Mouse (Mus musculus) CH12.LX (cell line): ENCODE data around the gene Anp32e. TPM values are rescaled to one million over a fixed set of nuclear protein-coding genes. Genes with fewer than 3 reads are reported as not detected.
A peak's percentile ranks its signal among the peaks of the same experiment; 100 is the strongest.
"Not testable (repeated sequence)": the region's sequence is repeated elsewhere in the genome, so short reads cannot be mapped to it uniquely, and the experiment has no call there.

ENCODE experiments used
- DNase-seq: peaks from one replicate; pipeline ENCODE4 v3.0.0-alpha.2; 2013; ENCODE audit errors: extremely low read depth
- H3K27ac ChIP-seq: 2 replicates; pipeline ENCODE4 v1.5.1; 2012; ENCODE audit warnings: low read depth, mild to moderate bottlenecking, control low read depth, moderate library complexity; ENCODE audit not compliant: insufficient read depth
- H3K27me3 ChIP-seq: replicated peaks from 2 replicates; pipeline ENCODE3; 2012; ENCODE audit warnings: inconsistent platforms
- H3K36me3 ChIP-seq, 2 experiments: replicated peaks in 1 of 2; 2 replicates each; pipeline versions ENCODE3 to v1.6.1; 2012; ENCODE audit warnings: inconsistent platforms in 1 of 2, low read length in 1 of 2, mild to moderate bottlenecking in 1 of 2, mixed read lengths in 1 of 2, moderate library complexity in 1 of 2; ENCODE audit not compliant: control insufficient read depth in 1 of 2, insufficient read depth in 1 of 2
- H3K4me1 ChIP-seq, 2 experiments: 2 replicates each; pipeline ENCODE4 v1.6.1; 2012; ENCODE audit warnings: inconsistent platforms in 1 of 2, moderate library complexity in 1 of 2; ENCODE audit not compliant: insufficient read depth in 2 of 2, control insufficient read depth in 1 of 2
- H3K4me2 ChIP-seq: 2 replicates; pipeline ENCODE4 v1.6.1; 2012; ENCODE audit warnings: low read depth, mild to moderate bottlenecking, control low read depth; ENCODE audit not compliant: poor library complexity, insufficient read depth, severe bottlenecking
- H3K4me3 ChIP-seq, 3 experiments: fragments of 150-350 bp in 1 of 3; sonication (generic) in 1 of 3; replicated peaks in 1 of 3; 2 replicates each; pipeline versions ENCODE3 to v1.5.1; 2011 to 2012; ENCODE audit warnings: low read depth in 2 of 3, low read length in 2 of 3, mild to moderate bottlenecking in 2 of 3, moderate library complexity in 2 of 3, control low read depth in 1 of 3, improper control_type of control experiment in 1 of 3, inconsistent platforms in 1 of 3, mixed read lengths in 1 of 3; ENCODE audit not compliant: poor library complexity in 1 of 3
- H3K79me2 ChIP-seq: replicated peaks from 2 replicates; pipeline ENCODE4 v1.6.1; 2012; ENCODE audit warnings: mild to moderate bottlenecking, moderate library complexity; ENCODE audit not compliant: control insufficient read depth, poor library complexity, insufficient read depth, severe bottlenecking; ENCODE audit errors: extremely low read depth
- H3K9ac ChIP-seq: 2 replicates; pipeline ENCODE4 v1.6.1; 2012; ENCODE audit warnings: low read depth, mild to moderate bottlenecking, control low read depth, moderate library complexity; ENCODE audit not compliant: insufficient read depth
- H3K9me3 ChIP-seq: replicated peaks from 2 replicates; pipeline ENCODE3; 2012; ENCODE audit warnings: low read length, inconsistent platforms, mixed read lengths
- CHD2 ChIP-seq: IDR thresholded peaks from 2 replicates; pipeline ENCODE4 v1.6.1; 2011; ENCODE audit warnings: low read length, improper control_type of control experiment
- ELF1 ChIP-seq: IDR thresholded peaks from 2 replicates; pipeline ENCODE4 v1.6.1; 2014; ENCODE audit warnings: low read depth, mild to moderate bottlenecking, inconsistent platforms, low read length, improper control_type of control experiment
- GABPA ChIP-seq: IDR thresholded peaks from 2 replicates; pipeline ENCODE4 v1.6.1; 2012; ENCODE audit warnings: low read depth, low read length, improper control_type of control experiment, inconsistent platforms; ENCODE audit not compliant: insufficient replicate concordance
- HCFC1 ChIP-seq: IDR thresholded peaks from 2 replicates; pipeline ENCODE4 v1.6.1; 2012; ENCODE audit warnings: low read depth, mild to moderate bottlenecking, inconsistent platforms, low read length, improper control_type of control experiment
- IRF4 ChIP-seq: IDR thresholded peaks from 2 replicates; pipeline ENCODE4 v1.6.1; 2014; ENCODE audit warnings: low read depth, mild to moderate bottlenecking, inconsistent platforms, low read length, improper control_type of control experiment
- JUN ChIP-seq: IDR thresholded peaks from 2 replicates; pipeline ENCODE4 v1.6.1; 2011; ENCODE audit warnings: low read depth, mild to moderate bottlenecking, low read length, improper control_type of control experiment, moderate library complexity; ENCODE audit not compliant: insufficient read depth
- KAT2A ChIP-seq: IDR thresholded peaks from 2 replicates; pipeline ENCODE4 v1.6.1; 2012; ENCODE audit warnings: low read length, improper control_type of control experiment, inconsistent platforms; ENCODE audit not compliant: insufficient replicate concordance
- MAX ChIP-seq: IDR thresholded peaks from 2 replicates; pipeline ENCODE4 v1.6.1; 2011; ENCODE audit warnings: low read length, improper control_type of control experiment
- MAZ ChIP-seq: IDR thresholded peaks from 2 replicates; pipeline ENCODE4 v1.6.1; 2012; ENCODE audit warnings: low read depth, mild to moderate bottlenecking, inconsistent platforms, low read length, improper control_type of control experiment, moderate library complexity
- MEF2A ChIP-seq: IDR thresholded peaks from 2 replicates; pipeline ENCODE4 v1.6.1; 2014; ENCODE audit warnings: low read depth, mild to moderate bottlenecking, inconsistent platforms, low read length, improper control_type of control experiment, borderline replicate concordance
- MYC ChIP-seq: IDR thresholded peaks from 2 replicates; pipeline ENCODE4 v1.6.1; 2011; ENCODE audit warnings: low read depth, mild to moderate bottlenecking, improper control_type of control experiment, low read length
- NELFE ChIP-seq: IDR thresholded peaks from 2 replicates; pipeline ENCODE4 v1.6.1; 2011; ENCODE audit warnings: low read depth, low read length, improper control_type of control experiment
- NRF1 ChIP-seq: IDR thresholded peaks from 2 replicates; pipeline ENCODE4 v1.6.1; 2014; ENCODE audit warnings: low read depth, mild to moderate bottlenecking, inconsistent platforms, low read length, improper control_type of control experiment, moderate library complexity
- POLR2A ChIP-seq: IDR thresholded peaks from 2 replicates; pipeline ENCODE4 v1.6.1; 2011; ENCODE audit warnings: low read depth, mild to moderate bottlenecking, improper control_type of control experiment, low read length
- POLR2AphosphoS2 ChIP-seq: IDR thresholded peaks from 2 replicates; pipeline ENCODE4 v1.6.1; 2011; ENCODE audit warnings: low read depth, low read length, improper control_type of control experiment
- RCOR1 ChIP-seq: conservative IDR thresholded peaks from 2 replicates; pipeline ENCODE4 v1.6.1; 2012; ENCODE audit warnings: low read depth, mild to moderate bottlenecking, inconsistent platforms, low read length, improper control_type of control experiment
- SIN3A ChIP-seq: IDR thresholded peaks from 2 replicates; pipeline ENCODE4 v1.6.1; 2012; ENCODE audit warnings: low read length, improper control_type of control experiment, inconsistent platforms
- TBP ChIP-seq: conservative IDR thresholded peaks from 2 replicates; pipeline ENCODE4 v1.6.1; 2011; ENCODE audit warnings: low read depth, low read length, improper control_type of control experiment
- UBTF ChIP-seq: IDR thresholded peaks from 2 replicates; pipeline ENCODE4 v1.6.1; 2012; ENCODE audit warnings: low read depth, mild to moderate bottlenecking, inconsistent platforms, low read length, improper control_type of control experiment, moderate library complexity
- USF2 ChIP-seq: conservative IDR thresholded peaks from 2 replicates; pipeline ENCODE4 v1.6.1; 2011; ENCODE audit warnings: low read depth, low read length, improper control_type of control experiment
- ZC3H11A ChIP-seq: IDR thresholded peaks from 2 replicates; pipeline ENCODE4 v1.6.1; 2012; ENCODE audit warnings: low read depth, mild to moderate bottlenecking, inconsistent platforms, low read length, improper control_type of control experiment
- ZMIZ1 ChIP-seq: IDR thresholded peaks from 2 replicates; pipeline ENCODE4 v1.6.1; 2012; ENCODE audit warnings: low read depth, mild to moderate bottlenecking, inconsistent platforms, low read length, improper control_type of control experiment
- ZNF384 ChIP-seq: IDR thresholded peaks from 2 replicates; pipeline ENCODE4 v1.6.1; 2012; ENCODE audit warnings: low read depth, low read length, improper control_type of control experiment, inconsistent platforms
- dilution Hi-C: fragments of 300-500 bp; cut with MboI; formaldehyde crosslinking; loops from 2 replicates; pipeline ENCODE4 v1.14.3; 2020; ENCODE audit warnings: low sequenced_read_pairs; ENCODE audit not compliant: extremely low pct_unique_long_range_greater_than_20kb, extremely low pct_ligation_motif_present
- in situ Hi-C: fragments of 300-500 bp; cut with MboI; formaldehyde crosslinking; loops from 3 replicates; pipeline ENCODE4 v1.14.3; 2019; ENCODE audit warnings: low sequenced_read_pairs, low pct_ligation_motif_present, low pct_unique_long_range_greater_than_20kb, mixed read lengths
- polyA plus RNA-seq: library from polyadenylated mRNA; unstranded; fragments of >175 nt; gene quantifications from 2 replicates; pipeline ENCODE4 v1.2.1, GENCODE M21; 2012; ENCODE audit warnings: low read depth; ENCODE audit not compliant: insufficient read length
- total RNA-seq, 2 experiments: library from RNA; depleted of rRNA; stranded (reverse); fragments of 300-350 nt in 1 of 2; fragments of >200 nt in 1 of 2; gene quantifications; 2 replicates each; pipeline ENCODE4 v1.2.3; 2012 to 2014

The Anp32e gene
- total and polyA plus RNA-seq, 3 experiments = 74.2 to 439 (median 85.2) TPM

- Histone ChIP-seq H3K9me3 (no peaks in the 10 kb centered on the region), H3K4me3 (peak overlapping the region; percentile 41 to 52 (median 45)), H3K27ac (no peak overlapping the region), H3K27me3 (no peaks in the 10 kb centered on the region), H3K4me1 (peaks cover 11 to 58% of the 10 kb centered on the region in 2 experiments), H3K36me3 (peaks cover 12 to 31% of the 10 kb centered on the region in 2 experiments), H3K9ac (peak overlapping the region; percentile 63), H3K4me2 (peak overlapping the region; percentile 93), H3K79me2 (peaks cover 16% of the 10 kb centered on the region)
- in situ Hi-C loops (no loop called here), dilution Hi-C loops (no loop called here)
- DNase-seq = no peak
- no peak for TF ChIP-seq POLR2A
- no peak for TF ChIP-seq ZMIZ1
- TF ChIP-seq JUN = no peak
- TF ChIP-seq ZC3H11A = no peak
- no peak for TF ChIP-seq USF2
- no peak for TF ChIP-seq CHD2
- no peak for TF ChIP-seq UBTF
- TF ChIP-seq POLR2AphosphoS2 = no peak
- TF ChIP-seq MEF2A = no peak
- no peak for TF ChIP-seq ZNF384
- no peak for TF ChIP-seq IRF4
Measured at GRCm38 (mm10) chr3:95893126-95893525, 35.9 kb upstream of the Anp32e start.

GRCm38 (mm10) chr3:95893606-95894316 is 35.3 kb upstream of the Anp32e start, which contains the start of gene Aph1a:
TSS of gene Aph1a (plus strand) at chr3:95893969.
- H3K9me3 ChIP-seq, H3K27ac ChIP-seq, dilution Hi-C loops, H3K27me3 ChIP-seq, in situ Hi-C loops: not testable (repeated sequence)
- DNase-seq = peak; percentile 98
- H3K4me2 ChIP-seq = peak within 1 kb of the TSS; percentile 93
- peak within 1 kb of the TSS; percentile 99 for H3K9ac ChIP-seq
- H3K36me3 ChIP-seq = peaks cover 8 to 31% of the 10 kb centered on the region in 2 experiments
- peaks cover 10 to 51% of the 10 kb centered on the region in 2 experiments for H3K4me1 ChIP-seq
- H3K4me3 ChIP-seq = peak within 1 kb of the TSS; percentile 85 to 98 (median 90)
- peaks cover 16% of the 10 kb centered on the region for H3K79me2 ChIP-seq
- TF ChIP-seq MEF2A = 0 out of 2 replicates have a peak, but pooled peaks have one; percentile 11
- peak; percentile 63; the same call in 1 of the 2 replicates for TF ChIP-seq ZMIZ1
- TF ChIP-seq MAX = peak; percentile 58
- TF ChIP-seq HCFC1 = peak; percentile 93
- TF ChIP-seq CHD2 = peak; percentile 26; the same call in 1 of the 2 replicates
- peak; percentile 76 for TF ChIP-seq POLR2A
- TF ChIP-seq MAZ = peak; percentile 65; the same call in 1 of the 2 replicates
- TF ChIP-seq IRF4 = 0 out of 2 replicates have a peak, but pooled peaks have one; percentile 34
- TF ChIP-seq NRF1 = peak; percentile 44
- 0 out of 2 replicates have a peak, but pooled peaks have one; percentile 17 for TF ChIP-seq RCOR1
- TF ChIP-seq MYC = peak; percentile 46; the same call in 1 of the 2 replicates
- peak; percentile 95 for TF ChIP-seq KAT2A
- peak; percentile 51; the same call in 1 of the 2 replicates for TF ChIP-seq SIN3A
- TF ChIP-seq NELFE = peak; percentile 85
- peak; percentile 54; the same call in 1 of the 2 replicates for TF ChIP-seq TBP
- peak; percentile 68; the same call in 1 of the 2 replicates for TF ChIP-seq GABPA
- peak; percentile 93 for TF ChIP-seq ELF1
